Mouse (Mus musculus): ENCODE data around the gene Nudcd2.
A peak's percentile ranks its signal among the peaks of the same experiment; 100 is the strongest.

Nudcd2 gene

GRCm38 (mm10) chr11:40755968-40756367 is 22.5 kb downstream of the Nudcd2 start:
- DNase-seq: no peak

DNA sequence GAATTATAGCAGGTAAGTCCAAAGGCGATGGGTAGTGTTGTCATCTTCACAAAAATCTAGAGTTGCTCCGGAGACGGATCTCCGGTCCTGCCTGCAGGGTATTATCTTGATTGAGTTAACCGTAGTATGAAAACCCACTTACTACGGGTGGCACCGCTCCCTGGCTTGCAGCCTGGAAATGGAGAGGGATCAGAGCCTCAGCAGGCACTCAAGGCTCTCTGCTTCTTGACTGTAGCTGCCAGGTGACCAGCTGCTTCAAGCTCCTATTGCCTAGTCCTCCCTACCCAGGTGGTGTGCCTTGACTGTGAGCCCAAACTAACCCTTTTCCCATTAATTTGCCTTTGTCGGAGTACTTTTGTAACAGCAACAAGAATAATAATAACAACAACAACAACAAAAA is 26.4 kb downstream of the Nudcd2 start:
- DNase-seq: no peak

GRCm38 (mm10) chr11:40763395-40763794 is 29.9 kb downstream of the Nudcd2 start:
- peak; percentile 9 to 15 for DNase-seq

- DNase-seq: no peak
Measured at GRCm38 (mm10) chr11:40764690-40765089, 31.2 kb downstream of the Nudcd2 start.

GRCm38 (mm10) chr11:40775315-40776269 is 42.1 kb downstream of the Nudcd2 start:
- DNase-seq: peak; percentile 12 to 19

- no peak for DNase-seq
Measured at GRCm38 (mm10) chr11:40781857-40782256, 48.4 kb downstream of the Nudcd2 start.

DNA sequence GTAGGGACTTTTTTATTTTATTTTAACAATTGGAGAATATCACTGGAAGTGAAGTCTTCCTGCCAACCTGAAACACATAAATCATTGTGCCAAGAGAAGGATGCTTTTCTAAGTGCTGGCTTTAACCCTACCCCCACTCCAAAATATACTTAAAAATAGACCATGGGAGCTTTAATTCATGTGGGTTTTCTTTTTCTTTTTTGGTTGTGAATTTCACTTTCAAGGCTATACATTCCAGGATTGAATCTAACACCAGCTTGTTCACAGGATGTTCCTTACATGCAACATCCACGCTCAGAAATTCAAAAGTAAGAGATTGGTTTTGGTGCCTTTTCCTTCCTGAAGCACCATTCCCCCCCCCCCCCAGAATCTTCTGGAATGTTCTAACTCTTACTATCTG is 49.9 kb downstream of the Nudcd2 start:
- no peak for DNase-seq

DNA sequence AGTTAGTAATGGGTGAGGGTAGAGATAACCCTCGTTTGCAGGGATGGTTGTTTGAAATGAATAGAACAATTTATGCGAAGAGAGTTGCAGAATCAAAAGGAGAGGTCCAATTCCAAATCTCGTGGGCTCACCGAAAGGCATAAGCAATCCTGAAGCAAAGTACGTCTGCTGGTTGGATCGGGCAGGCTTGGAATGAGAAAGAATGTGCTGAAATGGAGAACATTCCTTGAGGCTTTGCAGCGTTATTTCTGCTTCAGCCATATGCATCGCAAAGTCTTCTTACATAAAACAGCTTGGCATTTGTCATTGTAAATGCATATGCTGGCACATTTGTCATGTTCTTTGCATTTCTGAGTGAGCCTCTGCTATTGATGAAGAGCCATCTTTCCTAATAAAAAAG is 50.9 kb downstream of the Nudcd2 start:
- no peak for DNase-seq

- no peak for DNase-seq
Measured at GRCm38 (mm10) chr11:40786900-40787299, 53.4 kb downstream of the Nudcd2 start.

Data from kidney, adult 8-10 months (tissue).